Mouse (Mus musculus): ENCODE data around the gene Shisa7. TPM values are rescaled to one million over a fixed set of nuclear protein-coding genes. Genes with fewer than 3 reads are reported as not detected.

Gene Shisa7
- polyA plus RNA-seq, 1 experiment from 2014 or later = 8.8 TPM

Other genes starting within 250 kb of the Shisa7 start
- gene Ptprh, start 240.7 kb downstream of the Shisa7 start, polyA plus RNA-seq (2015; fragmentation: Nextera tagmentation; extraction: Ambion mirVana) = 0.35 and 0.67 TPM in 2 replicates
- gene Tmem86b, start 213.3 kb downstream of the Shisa7 start, polyA plus RNA-seq (2015; fragmentation: Nextera tagmentation; extraction: Ambion mirVana) = 3.8 and 3.9 TPM in 2 replicates
- 9.2 and 11.4 TPM in 2 replicates for gene Ppp6r1, start 185.7 kb downstream of the Shisa7 start, polyA plus RNA-seq (2015; fragmentation: Nextera tagmentation; extraction: Ambion mirVana)
- 122 and 123 TPM in 2 replicates for gene Hspbp1, start 159.6 kb downstream of the Shisa7 start, polyA plus RNA-seq (2015; fragmentation: Nextera tagmentation; extraction: Ambion mirVana)
- 6.8 and 7.6 TPM in 2 replicates for gene Brsk1, start 154.1 kb downstream of the Shisa7 start, polyA plus RNA-seq (2015; fragmentation: Nextera tagmentation; extraction: Ambion mirVana)
- 0.22 and 0.24 TPM in 2 replicates for gene Tmem150b, start 119.4 kb downstream of the Shisa7 start, polyA plus RNA-seq (2015; fragmentation: Nextera tagmentation; extraction: Ambion mirVana)
- gene Kmt5c, start 104.6 kb downstream of the Shisa7 start, polyA plus RNA-seq (2015; fragmentation: Nextera tagmentation; extraction: Ambion mirVana) = 90.0 and 92.5 TPM in 2 replicates
- 19.7 and 22.9 TPM in 2 replicates for gene Cox6b2, start 91.6 kb downstream of the Shisa7 start, polyA plus RNA-seq (2015; fragmentation: Nextera tagmentation; extraction: Ambion mirVana)
- gene Fam71e2, start 73.4 kb downstream of the Shisa7 start, polyA plus RNA-seq (2015; fragmentation: Nextera tagmentation; extraction: Ambion mirVana) = not detected in 2 replicates
- 0.48 and 1.1 TPM in 2 replicates for gene Il11, start 61.8 kb downstream of the Shisa7 start, polyA plus RNA-seq (2015; fragmentation: Nextera tagmentation; extraction: Ambion mirVana)
- gene Tmem190, start 61.8 kb downstream of the Shisa7 start, polyA plus RNA-seq (2015; fragmentation: Nextera tagmentation; extraction: Ambion mirVana) = 0.45 TPM in 1 of 2 replicates, not detected in the other
- 2.5 and 3.0 TPM in 2 replicates for gene Tmem238, start 55.0 kb downstream of the Shisa7 start, polyA plus RNA-seq (2015; fragmentation: Nextera tagmentation; extraction: Ambion mirVana)
- 224 and 265 TPM in 2 replicates for gene Rpl28, start 51.8 kb downstream of the Shisa7 start, polyA plus RNA-seq (2015; fragmentation: Nextera tagmentation; extraction: Ambion mirVana)
- 281 and 301 TPM in 2 replicates for gene Ube2s, start 32.1 kb downstream of the Shisa7 start, polyA plus RNA-seq (2015; fragmentation: Nextera tagmentation; extraction: Ambion mirVana)
- 3.3 and 5.3 TPM in 2 replicates for gene Isoc2b, start 25.6 kb upstream of the Shisa7 start, polyA plus RNA-seq (2015; fragmentation: Nextera tagmentation; extraction: Ambion mirVana)
- 0.43 and 0.65 TPM in 2 replicates for gene Isoc2a, start 32.5 kb upstream of the Shisa7 start, polyA plus RNA-seq (2015; fragmentation: Nextera tagmentation; extraction: Ambion mirVana)
- gene Gm36210, start 61.8 kb upstream of the Shisa7 start, polyA plus RNA-seq (2015; fragmentation: Nextera tagmentation; extraction: Ambion mirVana) = 0.31 and 0.32 TPM in 2 replicates
- gene Zfp628, start 70.5 kb upstream of the Shisa7 start, polyA plus RNA-seq (2015; fragmentation: Nextera tagmentation; extraction: Ambion mirVana) = 4.3 and 4.4 TPM in 2 replicates
- gene Nat14, start 77.3 kb upstream of the Shisa7 start, polyA plus RNA-seq (2015; fragmentation: Nextera tagmentation; extraction: Ambion mirVana) = 29.5 and 31.1 TPM in 2 replicates
- gene Ssc5d, start 81.1 kb upstream of the Shisa7 start, polyA plus RNA-seq (2015; fragmentation: Nextera tagmentation; extraction: Ambion mirVana) = 0.88 and 0.98 TPM in 2 replicates
- 0.12 and 0.13 TPM in 2 replicates for gene Sbk2, start 119.7 kb upstream of the Shisa7 start, polyA plus RNA-seq (2015; fragmentation: Nextera tagmentation; extraction: Ambion mirVana)
- 0.10 and 0.13 TPM in 2 replicates for gene Sbk3, start 126.5 kb upstream of the Shisa7 start, polyA plus RNA-seq (2015; fragmentation: Nextera tagmentation; extraction: Ambion mirVana)
- gene Zfp579, start 151.5 kb upstream of the Shisa7 start, polyA plus RNA-seq (2015; fragmentation: Nextera tagmentation; extraction: Ambion mirVana) = 65.2 and 68.4 TPM in 2 replicates
- gene Zfp524, start 169.7 kb upstream of the Shisa7 start, polyA plus RNA-seq (2015; fragmentation: Nextera tagmentation; extraction: Ambion mirVana) = 8.6 and 8.9 TPM in 2 replicates
- 42.0 and 51.1 TPM in 2 replicates for gene Fiz1, start 170.0 kb upstream of the Shisa7 start, polyA plus RNA-seq (2015; fragmentation: Nextera tagmentation; extraction: Ambion mirVana)
- 0.89 and 1.3 TPM in 2 replicates for gene Gm44973, start 170.8 kb upstream of the Shisa7 start, polyA plus RNA-seq (2015; fragmentation: Nextera tagmentation; extraction: Ambion mirVana)
- 5.7 and 7.9 TPM in 2 replicates for gene Zfp865, start 175.7 kb upstream of the Shisa7 start, polyA plus RNA-seq (2015; fragmentation: Nextera tagmentation; extraction: Ambion mirVana)
- 25.8 and 30.1 TPM in 2 replicates for gene Ccdc106, start 175.9 kb upstream of the Shisa7 start, polyA plus RNA-seq (2015; fragmentation: Nextera tagmentation; extraction: Ambion mirVana)
- not detected in 2 replicates for gene 4632433K11Rik, start 189.4 kb upstream of the Shisa7 start, polyA plus RNA-seq (2015; fragmentation: Nextera tagmentation; extraction: Ambion mirVana)
- gene Zfp784, start 193.8 kb upstream of the Shisa7 start, polyA plus RNA-seq (2015; fragmentation: Nextera tagmentation; extraction: Ambion mirVana) = 10.5 and 11.2 TPM in 2 replicates
- gene Zfp580, start 206.8 kb upstream of the Shisa7 start, polyA plus RNA-seq (2015; fragmentation: Nextera tagmentation; extraction: Ambion mirVana) = 70.1 and 72.8 TPM in 2 replicates
- 121 and 128 TPM in 2 replicates for gene U2af2, start 217.4 kb upstream of the Shisa7 start, polyA plus RNA-seq (2015; fragmentation: Nextera tagmentation; extraction: Ambion mirVana)
- gene Epn1, start 235.5 kb upstream of the Shisa7 start, polyA plus RNA-seq (2015; fragmentation: Nextera tagmentation; extraction: Ambion mirVana) = 73.5 and 80.1 TPM in 2 replicates